Mouse (Mus musculus) 416B (cell line): ENCODE measurements around the gene Arid4b.

Source experiments
- DNase-seq: peaks from one replicate; pipeline ENCODE4 v3.0.0; 2011; ENCODE audit warnings: low read depth

Arid4b gene

GRCm38 (mm10) chr13:14062209-14063012, 621 bp upstream of the Arid4b start:
- peak; percentile 73 for DNase-seq

DNA sequence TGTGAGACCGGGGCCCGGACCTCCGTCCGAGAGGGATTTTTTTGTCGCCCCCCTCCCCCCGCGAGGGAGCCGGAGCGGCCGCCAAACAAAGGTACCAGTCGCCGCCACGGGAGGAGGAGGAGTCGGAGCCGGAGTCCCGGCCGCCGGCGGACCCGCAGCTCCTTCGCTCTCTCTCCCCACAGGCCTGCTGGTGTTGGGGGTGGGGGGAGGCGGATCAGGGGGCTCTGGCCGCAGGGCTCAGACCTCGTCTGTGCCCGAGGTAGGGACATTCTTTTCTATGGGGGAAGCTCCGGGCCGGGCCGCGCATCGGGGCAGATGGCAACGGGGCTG, 875 bp downstream of the Arid4b start:
- no peak for DNase-seq

DNA sequence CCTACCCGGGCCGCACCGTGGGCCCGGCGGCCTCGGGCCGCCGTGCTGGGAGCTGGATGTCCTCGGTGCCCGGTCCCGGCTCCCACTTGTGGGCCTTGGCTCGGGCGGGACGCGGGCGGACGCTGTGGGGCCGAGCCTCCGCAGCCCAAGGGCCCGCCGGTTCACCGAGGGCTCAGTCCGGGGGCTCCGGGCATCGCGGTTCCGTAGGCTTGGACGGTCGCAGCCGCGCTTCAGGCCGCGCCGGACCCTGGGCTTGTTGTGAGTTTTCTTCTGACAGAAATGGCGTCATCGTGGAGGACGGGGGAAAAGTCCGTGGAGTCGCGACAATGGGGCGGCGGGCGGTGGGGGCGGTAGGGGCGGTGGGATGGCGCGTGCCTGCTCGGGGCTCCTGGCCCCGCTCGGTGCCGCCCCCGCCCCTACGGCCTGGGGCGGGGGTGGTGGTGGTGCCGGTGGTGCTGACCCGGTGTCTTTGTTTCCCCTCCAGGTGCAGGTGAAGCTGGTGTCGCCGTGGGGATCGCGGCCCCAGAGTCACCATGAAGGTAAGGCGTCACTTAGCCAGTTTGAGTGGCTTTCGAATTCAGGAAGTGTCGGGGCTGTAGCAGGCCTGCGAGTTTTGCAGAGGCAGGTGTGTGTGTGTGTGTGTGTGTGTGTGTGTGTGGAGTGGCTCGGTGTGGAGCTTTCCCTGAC, 1.5 kb downstream of the Arid4b start:
- DNase-seq: peak; percentile 55

- DNase-seq: peak; percentile 29
Measured at GRCm38 (mm10) chr13:14065028-14065380, 2.0 kb downstream of the Arid4b start.

DNA sequence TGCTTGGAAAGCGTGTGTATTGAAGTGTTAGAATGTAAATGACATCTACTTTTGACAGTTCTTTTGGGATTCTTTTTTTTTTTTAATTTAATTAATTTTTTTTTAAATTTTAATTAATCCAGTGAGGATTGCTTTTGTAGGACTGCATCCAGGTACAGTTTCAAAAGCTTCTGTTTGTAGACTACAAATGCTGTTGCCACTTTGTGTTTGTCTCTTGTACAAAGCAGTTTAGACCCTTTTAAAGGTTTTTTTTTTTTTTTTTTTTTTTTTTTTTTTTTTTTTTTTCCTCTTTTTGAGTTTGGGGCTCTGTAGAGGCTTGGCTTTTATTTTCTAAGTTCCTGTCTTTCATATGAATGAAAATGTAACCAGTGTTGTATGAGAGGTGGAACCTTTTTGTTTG, 2.7 kb downstream of the Arid4b start:
- DNase-seq: no peak

DNA sequence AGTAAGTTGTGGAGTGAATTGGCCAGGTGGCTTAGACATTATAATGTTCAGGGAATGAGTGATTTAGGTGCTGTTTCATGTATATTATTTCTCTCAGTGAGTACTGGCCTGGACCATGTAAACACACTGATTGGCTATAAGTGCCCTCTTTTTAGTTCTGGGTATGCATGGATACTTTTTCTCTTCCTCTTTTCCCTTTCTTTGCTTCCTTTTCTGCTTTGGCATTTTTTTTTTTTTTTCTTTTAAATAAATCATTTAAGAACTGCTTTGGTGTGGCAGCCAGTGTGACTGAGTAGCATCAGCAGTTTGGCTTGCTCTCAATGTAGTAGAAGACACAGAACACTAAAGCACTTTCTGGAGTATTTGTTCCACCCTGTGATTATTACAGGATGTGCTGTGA, 5.0 kb downstream of the Arid4b start:
- DNase-seq: no peak

- no peak for DNase-seq
Measured at GRCm38 (mm10) chr13:14069291-14069690, 6.3 kb downstream of the Arid4b start.

GRCm38 (mm10) chr13:14074371-14074770, 11.3 kb downstream of the Arid4b start:
- no peak for DNase-seq

DNA sequence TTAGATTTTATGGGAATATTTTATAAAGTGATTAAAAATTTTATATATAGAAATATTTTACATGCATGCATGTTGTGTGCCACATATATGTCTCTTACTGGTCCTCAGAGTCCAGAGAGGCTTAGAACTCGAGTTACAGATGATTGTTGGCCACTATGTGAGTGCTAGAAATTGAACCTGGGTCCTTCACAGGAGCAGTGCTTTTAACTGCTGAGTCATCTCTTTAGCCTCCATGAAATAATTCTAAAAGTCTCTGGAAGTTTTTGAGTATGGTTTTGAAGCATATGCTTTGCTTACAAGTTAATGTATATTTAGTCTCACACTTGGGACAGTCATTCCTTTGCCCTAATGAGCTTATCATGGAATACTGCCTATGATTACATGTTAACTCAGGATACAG, 12.3 kb downstream of the Arid4b start:
- DNase-seq: no peak

DNA sequence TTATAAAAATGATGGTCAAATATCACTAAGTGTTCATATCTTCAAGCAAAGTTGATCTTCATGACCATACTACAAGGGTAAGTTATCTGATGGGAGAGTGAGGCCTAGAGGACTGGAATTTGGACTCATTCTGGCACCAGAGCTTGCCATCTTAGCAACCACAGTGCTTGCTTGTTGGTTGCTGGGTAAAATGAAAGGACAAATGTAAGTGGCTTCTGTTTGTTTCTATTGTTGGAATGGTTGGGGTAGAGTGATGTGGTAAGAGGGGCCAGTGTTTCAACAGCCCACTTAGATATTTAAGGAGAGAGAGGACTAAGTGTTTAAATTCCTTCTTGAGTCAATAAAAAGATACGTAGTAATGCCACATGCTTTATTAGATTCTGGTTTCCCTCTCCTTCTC, 25.6 kb downstream of the Arid4b start:
- DNase-seq: no peak

DNA sequence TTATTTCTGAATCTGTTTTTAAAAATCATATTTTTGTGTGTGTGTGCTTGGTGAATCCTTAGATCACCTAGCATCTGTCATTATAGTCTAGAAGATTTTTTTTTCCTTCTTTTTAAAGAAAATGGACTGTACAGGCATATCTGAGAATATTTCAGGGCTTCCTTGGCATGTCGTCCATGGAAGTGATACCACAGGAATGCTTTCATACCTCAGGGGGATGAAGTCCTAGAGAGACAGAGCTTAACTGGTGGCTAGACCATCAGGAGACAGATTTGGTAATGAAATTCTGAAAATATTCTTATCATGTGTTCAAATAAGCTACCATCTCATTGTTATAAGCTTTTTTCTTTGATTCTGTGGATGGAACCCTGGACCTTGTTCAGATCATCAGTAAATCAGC, 40.0 kb downstream of the Arid4b start:
- no peak for DNase-seq

DNA sequence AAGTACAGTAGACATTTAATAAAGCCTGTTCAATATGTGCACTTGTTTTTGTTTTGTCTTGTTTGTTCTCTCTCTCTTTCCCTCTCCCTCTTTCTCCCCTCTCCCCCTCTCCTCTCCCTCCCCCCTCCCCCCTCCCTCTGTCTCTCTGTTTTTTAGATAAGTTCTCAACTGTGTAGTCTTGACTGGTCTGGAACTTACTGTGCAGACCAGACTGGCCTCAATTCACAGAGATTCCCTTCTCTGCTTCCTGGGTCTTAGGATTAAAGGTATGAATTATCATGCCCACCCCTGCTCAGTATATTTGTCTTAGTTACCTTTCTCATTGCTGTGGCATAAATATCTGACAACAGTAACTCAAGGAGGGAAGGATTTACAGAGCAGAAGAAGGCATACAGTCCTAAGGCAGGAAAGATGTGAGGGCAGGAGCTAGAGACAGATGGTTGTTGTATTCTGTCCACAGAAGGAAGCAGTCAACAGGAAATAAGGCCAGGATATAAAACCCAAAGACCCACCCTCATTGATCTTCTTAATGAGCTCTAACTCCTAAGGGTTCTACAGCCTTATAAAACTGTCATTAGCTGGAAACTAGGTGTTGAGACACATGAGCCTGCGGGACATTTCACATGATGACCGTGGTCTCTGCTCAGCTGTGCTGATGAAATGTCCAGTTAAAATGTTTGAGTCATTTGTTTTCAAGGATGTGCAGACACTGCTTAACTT, 47.3 kb downstream of the Arid4b start:
- DNase-seq: peak; percentile 47

GRCm38 (mm10) chr13:14111146-14111545, 48.1 kb downstream of the Arid4b start:
- DNase-seq: no peak

DNA sequence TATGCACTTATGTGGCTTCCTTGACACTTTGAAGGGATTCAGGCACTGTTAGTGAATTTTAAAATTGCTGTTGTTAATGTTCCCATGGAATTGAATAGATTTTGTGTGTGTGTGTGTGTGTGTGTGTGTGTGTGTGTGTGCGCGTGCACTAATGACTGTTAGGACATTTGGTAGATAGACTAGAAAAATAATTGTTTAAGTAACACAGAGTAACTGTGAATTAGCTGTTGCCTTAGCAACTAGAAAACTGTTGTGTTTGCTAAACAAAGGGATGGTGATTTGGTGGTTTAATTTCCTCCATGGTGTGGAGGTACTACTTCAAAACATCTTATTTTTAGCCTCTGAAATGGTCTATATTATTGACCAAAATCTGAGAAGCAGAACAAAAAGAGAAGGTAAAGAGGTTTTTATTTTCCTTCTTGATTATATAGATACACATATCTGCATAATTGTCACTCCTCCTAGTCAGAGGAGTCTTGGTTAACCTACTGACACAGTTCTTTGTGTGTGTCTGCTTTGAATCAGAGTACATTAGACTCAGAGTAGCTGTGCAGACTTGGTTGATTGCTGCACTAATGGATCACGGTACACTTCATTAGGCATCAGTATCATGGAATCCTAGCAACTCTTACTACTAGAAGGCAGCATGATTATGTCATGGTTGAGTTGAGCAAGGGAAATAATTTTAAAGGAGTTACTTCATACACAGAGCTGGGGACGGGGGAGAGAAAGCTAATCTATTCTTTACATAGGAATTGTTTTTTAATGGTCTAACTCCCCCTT, 50.9 kb downstream of the Arid4b start:
- DNase-seq: no peak

- DNase-seq: no peak
Measured at GRCm38 (mm10) chr13:14115805-14116204, 52.8 kb downstream of the Arid4b start.

- no peak for DNase-seq
Measured at GRCm38 (mm10) chr13:14131651-14132050, 68.6 kb downstream of the Arid4b start.

DNA sequence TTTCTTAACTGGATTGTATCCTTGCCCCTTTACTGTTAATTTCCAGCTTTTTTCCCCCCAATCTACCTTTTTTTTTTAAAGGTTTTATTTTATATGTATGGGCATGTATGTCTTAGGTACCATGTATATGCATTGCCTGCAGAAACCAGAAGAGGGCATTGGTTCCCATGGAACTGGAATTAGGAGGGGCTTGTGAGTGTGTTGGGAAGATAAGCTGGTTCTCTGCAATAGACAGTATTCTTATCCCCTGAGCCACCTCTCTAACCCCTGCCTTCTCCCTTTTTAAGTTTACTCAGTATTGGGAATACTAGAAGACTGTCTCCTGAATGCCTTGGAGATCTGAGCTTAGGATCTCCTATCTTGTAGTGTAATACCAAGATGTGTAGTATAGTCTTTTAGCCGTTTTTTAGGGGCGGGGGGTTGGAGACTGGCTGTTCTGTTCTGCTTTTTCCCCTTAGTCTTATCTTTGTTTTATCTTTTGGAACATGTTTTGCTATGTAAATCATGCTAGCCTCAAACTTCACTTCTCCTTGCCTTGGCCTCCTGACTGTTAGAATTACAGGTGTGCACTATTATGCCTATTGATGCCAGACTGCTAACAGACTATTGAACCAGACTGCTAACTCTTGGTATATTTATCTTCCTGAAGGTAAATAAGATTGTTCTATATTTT, 79.4 kb downstream of the Arid4b start:
- peak; percentile 56 for DNase-seq

DNA sequence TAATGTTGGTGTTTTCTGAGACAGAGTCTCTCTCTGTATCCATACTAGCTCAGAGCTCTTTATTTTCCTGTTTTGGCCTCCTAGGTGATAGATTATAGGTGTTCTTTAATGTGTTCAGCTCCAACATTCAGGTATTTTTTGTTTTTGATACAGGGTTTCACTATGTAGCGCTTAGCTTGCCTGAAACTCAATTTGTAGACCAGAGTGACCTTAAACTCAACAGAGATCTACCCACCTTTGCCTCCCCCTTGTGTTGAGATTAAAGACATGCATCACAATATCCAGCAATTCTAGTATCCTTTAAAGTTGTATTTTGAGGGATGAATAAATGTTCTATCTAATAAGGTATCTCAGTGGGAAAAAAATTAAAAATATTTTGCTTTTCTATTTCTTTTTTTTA, 115.0 kb downstream of the Arid4b start:
- peak; percentile 62 for DNase-seq

- no peak for DNase-seq
Measured at GRCm38 (mm10) chr13:14179669-14180068, 116.6 kb downstream of the Arid4b start.

GRCm38 (mm10) chr13:14245946-14246345, 182.9 kb downstream of the Arid4b start:
- peak; percentile 5 for DNase-seq
